Mouse (Mus musculus) kidney, adult 2 months (tissue): ENCODE data around the gene Phc1.

Source experiments
- CTCF ChIP-seq: fragments of 200-500 bp; conservative IDR thresholded peaks from 2 replicates; pipeline ENCODE4 v1.5.1; 2011; ENCODE audit warnings: low read depth, mild to moderate bottlenecking, control low read depth, low read length, moderate library complexity, mixed read lengths; ENCODE audit not compliant: insufficient read depth, insufficient read length
- POLR2A ChIP-seq: fragments of 200-500 bp; IDR thresholded peaks from one replicate; pipeline ENCODE4 v1.6.1; 2011; ENCODE audit warnings: low read depth, low read length, control low read depth

DNA sequence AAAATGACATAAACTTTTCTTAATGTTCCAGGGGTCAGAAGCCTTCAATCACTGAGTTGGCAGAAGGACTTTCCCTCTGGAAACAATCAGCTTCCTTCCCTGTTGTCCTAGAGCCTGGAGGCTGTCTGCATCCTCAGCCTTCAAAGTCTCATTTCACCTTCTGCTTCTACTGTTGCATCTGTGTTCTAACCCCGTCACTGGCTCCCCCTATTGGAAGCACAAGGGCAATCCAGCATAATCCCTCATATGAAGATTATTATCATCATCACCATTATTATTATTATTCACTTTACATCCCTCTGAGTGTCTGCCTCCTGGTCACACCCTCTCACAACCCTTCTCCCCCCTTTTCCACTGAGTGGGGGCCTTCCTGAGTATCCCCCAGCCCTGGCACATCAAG, 52.1 kb downstream of the Phc1 start:
- TF ChIP-seq CTCF (no peak), POLR2A (no peak)
